Mouse (Mus musculus): Measurements from ENCODE around the gene Cep57l1.

Gene Cep57l1

GRCm38 (mm10) chr10:41675842-41676571 is 133.7 kb downstream of the Cep57l1 start:
- DNase-seq (ENCODE audit: low spot score) = no peak

- no peak for DNase-seq (ENCODE audit: low spot score)
These were observed 134.4 kb downstream of the Cep57l1 start for GRCm38 (mm10) chr10:41675243-41675642.

- no peak for DNase-seq (ENCODE audit: low spot score)
These were observed 135.3 kb downstream of the Cep57l1 start for GRCm38 (mm10) chr10:41674362-41674761.

- no peak for DNase-seq (ENCODE audit: low spot score)
These were observed 139.5 kb downstream of the Cep57l1 start for GRCm38 (mm10) chr10:41670196-41670595.

All from layer of hippocampus, adult 9-10 months (tissue).